Mouse (Mus musculus): ENCODE data around the gene Lypd5. TPM values are rescaled to one million over a fixed set of nuclear protein-coding genes. Genes with fewer than 3 reads are reported as not detected.
"Not testable (repeated sequence)": the region's sequence is repeated elsewhere in the genome, so short reads cannot be mapped to it uniquely, and the experiment has no call there.

Gene Lypd5
- polyA plus RNA-seq, 1 experiment from 2014 or later = not detected

DNA sequence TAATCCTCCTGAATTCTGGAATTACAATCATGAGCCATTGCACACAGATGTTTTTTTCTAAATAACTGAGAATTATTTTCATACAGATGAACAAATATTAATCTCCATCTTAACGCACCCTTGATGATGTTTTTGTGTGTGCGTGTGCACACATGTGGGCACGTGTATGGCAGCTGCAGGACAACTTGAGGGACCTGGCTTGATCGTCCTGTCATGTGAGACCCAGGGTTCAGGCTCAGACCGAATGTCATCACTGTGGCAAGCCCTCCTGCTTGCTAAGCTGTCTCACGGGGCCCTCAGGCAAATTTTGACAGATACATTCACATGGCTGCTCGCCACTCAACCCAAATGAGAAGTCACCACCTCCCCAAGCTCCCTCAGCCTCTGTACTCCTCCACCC lies 41.5 kb downstream of the Lypd5 start:
- Histone ChIP-seq H3K4me2 (0 out of 2 replicates have a peak overlapping the region, but pooled peaks have one; percentile 10), H3K27ac (peak overlapping the region; percentile 64; the same call in 1 of the 2 replicates), H3K4me1 (replicated peaks) (peaks cover 17% of the 10 kb centered on the region), H3K27me3 (0 out of 2 replicates have a peak, but pooled peaks cover 3% of the 10 kb centered on the region), H3K9ac (no peak overlapping the region), H3K4me3 (no peak overlapping the region), H3K36me3 (no peaks in the 10 kb centered on the region), H3K9me3 (no peaks in the 10 kb centered on the region)
- WGBS = 55% methylated on average over 7 of the region's 7 CpGs
- ATAC-seq (ENCODE audit: low FRiP score) = peak; percentile 30; the same call in 1 of the 2 replicates

DNA sequence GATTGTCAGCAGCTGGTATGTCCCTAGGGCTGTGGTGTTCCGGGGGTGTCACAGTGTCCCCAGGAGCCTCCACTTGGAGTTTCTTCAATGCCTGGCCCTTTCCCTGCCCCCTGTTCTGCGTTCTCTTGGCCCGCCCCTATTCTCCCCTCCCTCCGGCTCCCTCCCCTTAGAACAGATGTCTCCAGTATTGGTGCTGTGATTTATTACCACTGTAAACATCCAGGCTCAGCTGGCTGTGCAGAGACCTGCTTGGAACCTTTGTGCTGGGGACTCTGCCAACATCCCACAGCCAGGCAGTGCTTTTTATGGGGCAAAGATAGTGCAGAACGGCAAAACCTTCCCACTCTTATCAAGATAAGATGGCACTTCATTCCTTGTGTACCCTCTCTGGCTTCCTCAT lies 42.1 kb downstream of the Lypd5 start:
- H3K4me2 ChIP-seq = peak overlapping the region; percentile 39
- 14% methylated on average over 5 of the region's 5 CpGs for WGBS
- no peaks in the 10 kb centered on the region for H3K36me3 ChIP-seq
- H3K27me3 ChIP-seq = 0 out of 2 replicates have a peak, but pooled peaks cover 3% of the 10 kb centered on the region
- peak overlapping the region; percentile 84 for H3K27ac ChIP-seq
- peaks cover 17% of the 10 kb centered on the region for H3K4me1 ChIP-seq (replicated peaks)
- peak; percentile 79 for ATAC-seq (ENCODE audit: low FRiP score)
- H3K9ac ChIP-seq = peak overlapping the region; percentile 49
- no peaks in the 10 kb centered on the region for H3K9me3 ChIP-seq
- H3K4me3 ChIP-seq = no peak overlapping the region

DNA sequence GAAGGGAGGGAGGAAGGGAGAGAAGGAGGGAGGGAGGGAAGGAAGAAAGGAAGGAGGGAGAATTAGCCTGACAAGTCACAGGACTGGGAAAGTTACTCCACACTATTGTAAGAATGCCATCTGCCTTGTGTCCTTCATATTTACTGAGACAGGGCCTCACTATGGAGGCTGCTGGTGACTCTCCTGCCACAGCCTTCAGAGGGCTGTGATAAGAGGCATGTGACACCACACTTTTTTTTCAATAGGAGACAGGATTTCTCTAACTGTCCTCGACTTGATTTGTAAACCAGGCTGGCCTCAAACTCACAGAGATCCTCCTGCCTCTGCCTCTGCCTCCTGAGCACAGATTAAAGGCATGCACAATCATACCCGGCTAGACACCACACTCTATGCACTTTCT lies 42.7 kb downstream of the Lypd5 start:
- WGBS = 75% methylated on average over 2 of the region's 2 CpGs
- H3K27ac ChIP-seq = peak overlapping the region; percentile 84
- 0 out of 2 replicates have a peak, but pooled peaks cover 3% of the 10 kb centered on the region for H3K27me3 ChIP-seq
- no peak overlapping the region for H3K4me3 ChIP-seq
- ATAC-seq (ENCODE audit: low FRiP score) = no peak
- H3K9ac ChIP-seq = peak overlapping the region; percentile 49; the same call in 1 of the 2 replicates
- no peak overlapping the region for H3K4me2 ChIP-seq
- H3K9me3 ChIP-seq = no peaks in the 10 kb centered on the region
- no peaks in the 10 kb centered on the region for H3K36me3 ChIP-seq
- peaks cover 17% of the 10 kb centered on the region for H3K4me1 ChIP-seq (replicated peaks)

DNA sequence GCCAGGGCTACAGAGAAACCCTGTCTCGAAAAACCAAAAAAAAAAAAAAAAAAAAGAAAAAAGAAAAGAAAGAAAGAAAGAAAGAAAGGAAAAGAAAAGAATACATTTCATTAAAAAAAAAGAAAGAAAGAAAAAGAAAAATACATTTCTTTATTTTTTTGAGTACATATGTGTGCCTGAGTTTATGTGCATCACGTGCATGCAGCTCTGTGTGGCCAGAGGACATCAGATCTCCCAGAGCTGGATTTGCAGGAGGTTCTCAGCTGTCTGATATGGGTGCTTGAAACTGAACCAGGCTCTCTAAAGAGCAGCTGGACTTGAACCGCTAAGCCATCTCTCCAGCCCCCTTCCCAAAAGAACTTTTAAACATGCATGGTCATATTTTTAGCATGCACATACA lies 45.1 kb downstream of the Lypd5 start:
- ATAC-seq (ENCODE audit: low FRiP score) = no peak
- 92% methylated on average over 3 of the region's 3 CpGs for WGBS

DNA sequence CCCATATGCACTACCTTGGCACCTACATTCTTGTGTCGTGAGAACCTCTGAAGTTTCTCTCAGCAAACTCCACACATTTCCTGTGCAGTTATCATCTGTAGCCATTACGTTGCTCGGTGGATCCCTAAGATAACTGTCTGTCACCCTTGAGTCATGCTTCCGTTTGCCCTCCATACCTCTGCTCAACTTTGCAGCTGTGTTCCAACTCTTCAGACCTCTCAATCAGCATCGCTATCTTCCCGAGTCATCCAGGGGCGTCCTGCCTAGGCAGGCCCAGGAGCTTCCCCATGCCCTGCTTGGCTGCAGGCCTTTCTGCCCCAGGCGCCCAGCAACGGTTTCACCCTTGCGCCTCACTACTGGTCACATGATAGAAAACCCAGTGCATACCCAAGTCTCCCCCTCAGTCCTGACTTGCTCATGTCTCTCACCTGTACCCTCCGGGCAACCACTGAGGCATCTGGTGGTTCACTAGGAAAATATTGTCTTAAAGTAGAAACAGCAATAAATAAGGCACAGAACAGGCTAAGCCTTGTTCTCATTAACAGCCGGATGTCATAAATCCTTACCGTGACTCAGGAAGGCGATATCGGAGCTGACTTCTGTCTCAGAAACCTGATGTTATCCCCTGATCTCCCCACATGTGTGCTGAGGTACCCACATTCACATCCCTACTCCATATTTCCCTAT lies 45.6 kb downstream of the Lypd5 start:
- Histone ChIP-seq H3K4me2 (no peak overlapping the region), H3K4me3 (no peak overlapping the region), H3K9me3 (no peaks in the 10 kb centered on the region), H3K27ac (no peak overlapping the region), H3K36me3 (no peaks in the 10 kb centered on the region), H3K4me1 (replicated peaks) (peaks cover 15% of the 10 kb centered on the region), H3K27me3 (no peaks in the 10 kb centered on the region), H3K9ac (no peak overlapping the region)
- ATAC-seq (ENCODE audit: low FRiP score) = no peak
- 88% methylated on average over 15 of the region's 15 CpGs for WGBS

More for the DNA sequence above, 45.1 kb downstream of the Lypd5 start:
- Histone ChIP-seq H3K4me2 (no peak overlapping the region), H3K36me3 (no peaks in the 10 kb centered on the region), H3K4me1 (replicated peaks) (peaks cover 17% of the 10 kb centered on the region), H3K27me3 (no peaks in the 10 kb centered on the region), H3K4me3 (no peak overlapping the region), H3K27ac (no peak overlapping the region), H3K9me3 (no peaks in the 10 kb centered on the region), H3K9ac (no peak overlapping the region)

DNA sequence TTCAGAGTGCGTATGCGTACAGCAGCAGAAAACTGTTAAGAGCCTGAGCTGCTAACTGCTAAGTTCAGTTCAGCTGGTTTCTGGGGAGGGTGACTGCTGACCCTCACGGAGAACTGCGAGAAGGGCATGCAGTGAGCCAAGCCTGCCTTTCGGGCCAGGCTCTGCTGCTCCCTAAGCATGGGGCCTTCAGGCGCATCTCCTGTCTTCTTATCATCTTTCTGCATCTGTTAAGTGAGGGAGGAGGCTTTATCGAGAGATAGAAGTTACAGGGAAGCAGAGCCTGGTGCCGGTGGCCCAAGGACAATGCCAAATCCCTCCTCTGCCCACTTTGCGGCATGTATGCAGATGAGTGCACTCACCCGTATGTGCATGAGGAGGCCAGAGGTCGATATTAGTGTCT lies 47.8 kb downstream of the Lypd5 start:
- Histone ChIP-seq H3K27ac (no peak overlapping the region), H3K27me3 (no peaks in the 10 kb centered on the region), H3K4me2 (no peak overlapping the region), H3K4me3 (no peak overlapping the region), H3K9ac (no peak overlapping the region), H3K36me3 (peaks cover 4% of the 10 kb centered on the region), H3K9me3 (no peaks in the 10 kb centered on the region), H3K4me1 (replicated peaks) (peaks cover 17% of the 10 kb centered on the region)
- no peak for ATAC-seq (ENCODE audit: low FRiP score)
- WGBS = 86% methylated on average over 11 of the region's 11 CpGs

DNA sequence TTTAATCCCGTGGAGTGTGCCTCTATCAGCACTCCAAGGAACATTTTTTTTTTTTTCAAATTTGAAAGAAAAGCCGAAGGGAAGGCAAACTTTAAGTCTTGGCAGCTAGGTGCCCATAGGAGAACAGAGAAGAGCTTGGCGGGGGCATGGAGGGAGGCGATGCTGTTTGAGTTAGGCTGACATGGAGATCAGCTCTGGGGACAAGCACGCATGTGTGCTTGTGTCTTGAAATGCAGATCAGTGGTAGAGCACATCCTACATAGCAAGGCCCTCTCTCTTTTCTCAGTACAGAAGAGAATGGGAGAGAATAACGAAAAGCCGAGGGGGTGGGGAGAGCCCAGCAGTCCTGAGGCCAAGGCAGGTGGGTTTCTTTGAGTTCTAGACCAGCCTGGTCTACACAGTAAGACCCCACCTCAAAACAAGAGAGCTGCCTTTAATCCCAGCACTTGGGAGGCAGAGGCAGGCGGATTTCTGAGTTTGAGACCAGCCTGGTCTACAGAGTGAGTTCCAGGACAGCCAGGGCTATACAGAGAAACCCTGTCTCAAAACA lies 49.4 kb downstream of the Lypd5 start:
- Histone ChIP-seq H3K4me1 (replicated peaks) (peaks cover 19% of the 10 kb centered on the region), H3K9me3 (no peaks in the 10 kb centered on the region), H3K9ac (no peak overlapping the region), H3K4me3 (no peak overlapping the region), H3K4me2 (no peak overlapping the region), H3K27me3 (no peaks in the 10 kb centered on the region), H3K27ac (no peak overlapping the region), H3K36me3 (peaks cover 18% of the 10 kb centered on the region)
- WGBS = 97% methylated on average over 8 of the region's 8 CpGs
- ATAC-seq (ENCODE audit: low FRiP score) = no peak

DNA sequence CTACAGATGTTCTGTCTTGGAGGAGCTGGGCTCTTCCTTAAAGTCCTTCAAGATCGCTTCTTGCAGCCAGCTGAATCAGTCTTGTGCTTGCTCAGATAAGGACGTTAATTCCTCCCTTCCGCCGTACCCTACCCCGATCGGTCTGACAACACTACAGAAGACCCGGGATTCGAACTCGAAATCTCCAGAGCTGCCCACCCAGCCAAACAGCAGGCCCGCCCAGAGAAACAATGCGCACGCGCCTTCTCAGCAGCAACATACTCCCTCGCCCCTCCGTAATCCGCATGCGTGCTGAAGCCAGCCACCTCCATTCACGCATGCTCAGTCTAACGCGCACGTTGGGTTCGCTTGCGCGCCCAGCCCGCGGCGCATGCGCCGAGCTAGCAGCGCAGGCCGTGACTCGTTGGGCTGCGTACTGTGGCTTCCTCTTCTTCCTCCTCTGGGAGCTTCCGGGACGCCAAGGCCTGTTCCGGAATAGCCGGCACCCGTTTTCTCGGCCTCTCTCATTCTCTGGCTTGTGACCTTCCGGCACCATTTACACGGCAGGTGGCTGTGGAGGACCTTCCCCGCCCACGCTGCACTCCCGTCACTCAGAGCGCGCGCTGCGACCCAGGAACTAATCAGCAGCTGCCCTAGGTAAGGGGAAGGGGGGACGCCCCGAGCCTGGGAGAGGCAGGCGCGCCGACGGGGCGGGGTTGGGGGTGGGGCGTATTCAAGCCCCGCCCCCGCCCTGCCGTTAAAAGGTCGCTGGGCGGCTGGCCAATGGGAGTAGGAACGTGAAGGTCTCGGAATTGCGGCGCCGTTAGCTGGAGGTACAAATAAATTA lies 50.5 kb downstream of the Lypd5 start, which contains the start of gene Smg9:
Gene Smg9 (plus strand): TSS at position 364 of the 826 bp plus-strand sequence.
- peak within 1 kb of the TSS; percentile 98 for H3K27ac ChIP-seq
- H3K4me2 ChIP-seq = peak within 1 kb of the TSS; percentile 62
- peak; percentile 95 for ATAC-seq (ENCODE audit: low FRiP score)
- peak within 1 kb of the TSS; percentile 76 for H3K9ac ChIP-seq
- no peaks in the 10 kb centered on the region for H3K27me3 ChIP-seq
- H3K36me3 ChIP-seq = peaks cover 27% of the 10 kb centered on the region
- 2% methylated on average over 64 of the region's 66 CpGs for WGBS
- H3K4me1 ChIP-seq (replicated peaks) = peaks cover 19% of the 10 kb centered on the region
- no peaks in the 10 kb centered on the region for H3K9me3 ChIP-seq
- H3K4me3 ChIP-seq = peak within 1 kb of the TSS; percentile 60

DNA sequence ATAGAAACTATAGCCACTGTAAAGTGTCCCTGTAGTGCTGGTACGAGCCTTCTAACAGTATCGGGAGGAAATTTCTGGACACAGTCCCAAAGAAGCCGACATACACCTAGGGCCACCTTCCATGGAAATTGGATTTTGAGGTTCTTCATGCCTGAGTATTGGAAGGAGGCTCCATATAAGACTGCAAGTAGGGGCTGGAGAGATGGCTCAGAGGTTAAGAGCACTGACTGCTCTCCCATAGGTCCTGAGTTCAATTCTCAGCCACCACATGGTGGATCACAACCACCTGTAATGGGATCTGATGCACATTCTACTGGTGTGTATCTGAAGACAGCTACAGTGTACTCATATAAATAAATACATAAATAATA lies 51.1 kb downstream of the Lypd5 start:
- Histone ChIP-seq H3K4me1 (replicated peaks) (peaks cover 19% of the 10 kb centered on the region), H3K36me3 (peaks cover 33% of the 10 kb centered on the region), H3K27ac (peak overlapping the region; percentile 98), H3K9me3 (no peaks in the 10 kb centered on the region), H3K27me3 (no peaks in the 10 kb centered on the region), H3K4me3 (peak overlapping the region; percentile 60), H3K9ac (peak overlapping the region; percentile 76), H3K4me2 (peak overlapping the region; percentile 62)
- ATAC-seq (ENCODE audit: low FRiP score) = no peak
- 17% methylated on average over 3 of the region's 3 CpGs for WGBS

DNA sequence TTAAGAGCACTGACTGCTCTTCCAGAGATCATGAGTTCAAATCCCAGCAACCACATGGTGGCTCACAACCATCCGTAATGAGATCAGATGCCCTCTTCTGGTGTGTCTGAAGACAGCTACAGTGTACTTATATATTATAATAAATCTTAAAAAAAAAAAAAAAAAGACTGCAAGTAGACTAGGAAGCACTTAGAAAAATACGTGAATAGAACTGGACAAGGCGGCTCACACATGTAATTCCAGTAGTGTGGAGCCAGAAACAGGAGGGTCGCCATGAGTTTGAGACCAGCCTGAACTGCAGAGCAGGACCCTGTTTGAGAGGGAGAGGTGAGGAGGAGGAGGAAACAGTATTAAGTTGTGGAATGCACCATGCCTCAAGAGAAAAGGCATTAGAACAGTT lies 51.5 kb downstream of the Lypd5 start:
- Histone ChIP-seq H3K4me3 (peak overlapping the region; percentile 60), H3K36me3 (peaks cover 37% of the 10 kb centered on the region), H3K4me1 (replicated peaks) (peaks cover 19% of the 10 kb centered on the region), H3K4me2 (peak overlapping the region; percentile 62), H3K9ac (peak overlapping the region; percentile 76; the same call in 1 of the 2 replicates)
- not testable (repeated sequence) for ATAC-seq (ENCODE audit: low FRiP score); H3K27me3 ChIP-seq; H3K27ac ChIP-seq; H3K9me3 ChIP-seq
- 93% methylated on average over 4 of the region's 4 CpGs for WGBS

DNA sequence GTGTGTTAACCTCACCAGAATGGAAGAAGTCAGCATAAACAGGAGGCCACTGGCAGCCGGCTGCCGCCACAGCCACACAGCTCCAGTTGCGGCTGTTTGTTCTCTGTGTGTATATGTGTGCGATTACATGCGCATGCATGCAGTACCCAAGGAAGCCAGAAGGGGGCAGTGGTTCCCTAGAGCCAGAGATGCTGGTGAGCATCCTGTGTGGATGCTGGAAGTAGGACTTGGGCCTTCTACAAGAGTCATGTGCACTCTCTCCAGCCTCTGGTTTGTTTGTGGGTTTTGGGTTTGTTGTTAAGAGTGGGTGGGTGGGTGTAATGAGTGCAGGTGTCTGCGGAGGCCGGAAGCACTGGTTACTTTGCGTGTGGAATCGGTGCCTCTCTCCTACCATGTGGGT lies 53.9 kb downstream of the Lypd5 start:
- Histone ChIP-seq H3K9ac (no peak overlapping the region), H3K4me3 (no peak overlapping the region), H3K4me1 (replicated peaks) (peaks cover 31% of the 10 kb centered on the region), H3K27ac (no peak overlapping the region), H3K36me3 (peaks cover 53% of the 10 kb centered on the region), H3K4me2 (no peak overlapping the region), H3K27me3 (no peaks in the 10 kb centered on the region), H3K9me3 (no peaks in the 10 kb centered on the region)
- ATAC-seq (ENCODE audit: low FRiP score) = no peak
- 98% methylated on average over 9 of the region's 9 CpGs for WGBS
